In the genomic region with DNA sequence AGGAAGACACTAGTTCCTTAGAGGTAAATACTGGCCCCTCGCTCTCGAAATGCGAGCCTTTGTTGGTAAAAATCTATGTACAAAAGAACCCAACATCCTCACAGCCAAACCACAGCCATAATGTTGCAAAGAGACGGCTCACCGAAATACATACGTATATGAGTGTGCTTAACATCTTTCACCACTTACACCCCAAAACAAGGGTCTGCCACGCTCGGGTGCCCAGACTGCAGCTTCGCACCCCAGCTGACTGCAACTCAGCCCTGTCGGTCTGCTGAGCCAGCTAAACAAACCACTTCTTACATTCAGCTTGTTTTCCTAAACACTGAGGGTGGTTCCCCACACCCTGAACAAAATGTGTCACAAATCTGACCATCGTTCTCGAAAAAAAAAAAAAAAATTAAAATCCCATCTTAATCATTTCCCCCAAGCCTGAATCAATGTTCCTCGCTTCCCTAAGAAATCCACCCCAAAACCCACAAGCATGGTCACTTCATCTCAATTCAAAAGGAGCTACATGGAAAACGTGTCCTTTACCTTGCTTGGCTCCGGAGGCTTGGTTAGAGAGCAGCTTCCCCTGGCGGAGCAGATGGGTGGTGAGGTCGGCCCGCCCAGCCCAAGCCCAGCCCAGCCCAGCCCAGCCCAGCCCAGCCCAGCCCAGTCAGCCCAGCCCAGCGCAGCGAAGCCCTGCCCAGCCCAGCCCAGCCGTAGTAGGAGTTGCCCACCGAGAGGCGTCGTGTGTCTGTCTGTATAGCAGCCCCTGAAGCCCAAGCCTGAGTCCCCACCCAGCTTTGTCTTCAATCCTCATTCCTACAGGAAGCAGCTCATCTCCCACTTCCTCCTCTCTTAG, we compare ENCODE assay signal across 8 mouse cellular contexts. TPM values are rescaled to one million over a fixed set of nuclear protein-coding genes. Genes with fewer than 3 reads are reported as not detected.
DNase-seq lines count a peak whose midpoint lies in the region; ATAC-seq and TF ChIP-seq lines count a peak whose summit lies in the region.

No protein-coding gene starts in this region.

- TF ChIP-seq EP300 in lung, postnatal 0 days (IDR thresholded peaks at IDR 0.05) = no peak

- ATAC-seq in forebrain, postnatal 0 days = peak; percentile 94
- peak; percentile 99 for ATAC-seq in lung, postnatal 0 days

- peak overlapping the region; percentile 63 for H3K9ac ChIP-seq in forebrain, postnatal 0 days
- peak overlapping the region; percentile 41 for H3K9ac ChIP-seq in lung, postnatal 0 days (replicated peaks; ENCODE audit: low read depth)

- H3K4me1 ChIP-seq in forebrain, postnatal 0 days (ENCODE audit: insufficient read depth) = peaks cover 13% of the 10 kb centered on the region; the same call in 1 of the 2 replicates
- no peaks in the 10 kb centered on the region for H3K4me1 ChIP-seq in lung, postnatal 0 days (ENCODE audit: insufficient read depth, low read depth, low read length)
- 0 out of 2 replicates have a peak, but pooled peaks cover 9% of the 10 kb centered on the region for H3K4me1 ChIP-seq in olfactory bulb, adult 2 months (ENCODE audit: control insufficient read depth, insufficient read depth, low read length)

- peak; percentile 79 for DNase-seq in MN1 (ENCODE audit: low spot score)
- peak; percentile 74 for DNase-seq in cerebellum, adult 11-12 months
- DNase-seq in forebrain, postnatal 0 days = peak; percentile 88
- DNase-seq in heart, postnatal 4 days = peak; percentile 81
- DNase-seq in layer of hippocampus, adult 8-10 months (ENCODE audit: low spot score in 2 of 2) = peak; percentile 63 to 64
- peak; percentile 92 for DNase-seq in lung, postnatal 0 days (ENCODE audit: low spot score)
- peak; percentile 61 for DNase-seq in thymus, postnatal 0 days (ENCODE audit: low spot score)

- no peaks in the 10 kb centered on the region for H3K36me3 ChIP-seq in forebrain, postnatal 0 days (ENCODE audit: insufficient read depth)
- no peaks in the 10 kb centered on the region for H3K36me3 ChIP-seq in lung, postnatal 0 days (ENCODE audit: insufficient read depth, low read length)

- H3K27me3 ChIP-seq in forebrain, postnatal 0 days (ENCODE audit: insufficient read depth, low read length) = no peaks in the 10 kb centered on the region
- no peaks in the 10 kb centered on the region for H3K27me3 ChIP-seq in lung, postnatal 0 days (replicated peaks; ENCODE audit: insufficient read depth, low read length)

- peak; percentile 57 for TF ChIP-seq CTCF in forebrain, postnatal 0 days (IDR thresholded peaks at IDR 0.05; ENCODE audit: low read depth)
- TF ChIP-seq CTCF in lung, postnatal 0 days (IDR thresholded peaks at IDR 0.05) = peak; percentile 68
- TF ChIP-seq CTCF in olfactory bulb, adult 2 months (IDR thresholded peaks at IDR 0.05; ENCODE audit: insufficient read depth, low read depth, low read length) = no peak

- 0% methylated on average over 24 of the region's 24 CpGs for WGBS in forebrain, postnatal 0 days
- WGBS in lung, postnatal 0 days = 2% methylated on average over 20 of the region's 24 CpGs
- 8% methylated on average over 24 of the region's 24 CpGs for WGBS in olfactory bulb, adult 2 months

- H3K9me3 ChIP-seq in forebrain, postnatal 0 days (ENCODE audit: low read length) = no peaks in the 10 kb centered on the region
- H3K9me3 ChIP-seq in lung, postnatal 0 days (ENCODE audit: low read length) = no peaks in the 10 kb centered on the region

- peak overlapping the region; percentile 48 for H3K4me3 ChIP-seq in forebrain, postnatal 0 days (ENCODE audit: low read depth, low read length)
- peak overlapping the region; percentile 49 for H3K4me3 ChIP-seq in lung, postnatal 0 days (ENCODE audit: low read depth, low read length)
- peak overlapping the region; percentile 51 for H3K4me3 ChIP-seq in olfactory bulb, adult 2 months (ENCODE audit: insufficient read depth, low read depth, low read length)

- peak overlapping the region; percentile 48 for H3K4me2 ChIP-seq in forebrain, postnatal 0 days (ENCODE audit: low read depth)
- H3K4me2 ChIP-seq in lung, postnatal 0 days (replicated peaks; ENCODE audit: low read depth, low read length) = peak overlapping the region; percentile 72

- TF ChIP-seq POLR2A in olfactory bulb, adult 2 months (IDR thresholded peaks at IDR 0.05; ENCODE audit: insufficient read depth, low read depth, low read length) = no peak

- H3K27ac ChIP-seq in forebrain, postnatal 0 days (ENCODE audit: low read depth, low read length) = peak overlapping the region; percentile 98
- peak overlapping the region; percentile 86 for H3K27ac ChIP-seq in lung, postnatal 0 days (ENCODE audit: low read length)
- H3K27ac ChIP-seq in olfactory bulb, adult 2 months (ENCODE audit: insufficient read depth, low read depth, low read length) = peak overlapping the region; percentile 39

RNA-seq across cellular contexts. Expression of gene Gng2, which starts 0.8 kb away (rescaled TPM):
- 447 and 546 TPM in 2 replicates for total RNA-seq in forebrain, postnatal 0 days (2014; rRNA removed)
- polyA plus RNA-seq in forebrain, postnatal 0 days (2015; fragmentation: Nextera tagmentation; extraction: Ambion mirVana) = 367 and 462 TPM in 2 replicates
- 10 to 100 TPM; 54.1 to 57.2 TPM for total RNA-seq in heart, postnatal 4 days (2021)
- 100 to 1,000 TPM; 262 to 293 (median 273) TPM for total RNA-seq in layer of hippocampus, adult 8-10 months (2022)
- 27.9 and 29.5 TPM in 2 replicates for polyA plus RNA-seq in lung, postnatal 0 days (2015; fragmentation: Nextera tagmentation; extraction: Ambion mirVana)
- not detected in 2 replicates for polyA plus RNA-seq in olfactory bulb, adult 2 months (2012; ENCODE audit: insufficient read depth, insufficient read length, low replicate concordance, missing spikeins)
- 28.0 and 34.2 TPM in 2 replicates for polyA plus RNA-seq in thymus, postnatal 0 days (2015; fragmentation: Nextera tagmentation; extraction: Ambion mirVana)

Comparison
In these comparisons a context has a peak if more than half of its experiments do, and no peak if none do; other contexts are left out.
1. Peak in every context shown above with its lines: DNase-seq, ATAC-seq, H3K4me3 ChIP-seq and H3K27ac ChIP-seq.
2. H3K27ac ChIP-seq: peak in every context shown above with its lines; median percentile 98 in forebrain, postnatal 0 days; 86 in lung, postnatal 0 days; 39 in olfactory bulb, adult 2 months.